Mouse (Mus musculus) cerebellum, adult 9-10 months (tissue): ENCODE data around the gene Cars2.
"Not testable (repeated sequence)": the region's sequence is repeated elsewhere in the genome, so short reads cannot be mapped to it uniquely, and the experiment has no call there.

ENCODE experiments used
- DNase-seq: peaks from one replicate; pipeline ENCODE4 v3.0.0; 2022

Gene Cars2

DNA sequence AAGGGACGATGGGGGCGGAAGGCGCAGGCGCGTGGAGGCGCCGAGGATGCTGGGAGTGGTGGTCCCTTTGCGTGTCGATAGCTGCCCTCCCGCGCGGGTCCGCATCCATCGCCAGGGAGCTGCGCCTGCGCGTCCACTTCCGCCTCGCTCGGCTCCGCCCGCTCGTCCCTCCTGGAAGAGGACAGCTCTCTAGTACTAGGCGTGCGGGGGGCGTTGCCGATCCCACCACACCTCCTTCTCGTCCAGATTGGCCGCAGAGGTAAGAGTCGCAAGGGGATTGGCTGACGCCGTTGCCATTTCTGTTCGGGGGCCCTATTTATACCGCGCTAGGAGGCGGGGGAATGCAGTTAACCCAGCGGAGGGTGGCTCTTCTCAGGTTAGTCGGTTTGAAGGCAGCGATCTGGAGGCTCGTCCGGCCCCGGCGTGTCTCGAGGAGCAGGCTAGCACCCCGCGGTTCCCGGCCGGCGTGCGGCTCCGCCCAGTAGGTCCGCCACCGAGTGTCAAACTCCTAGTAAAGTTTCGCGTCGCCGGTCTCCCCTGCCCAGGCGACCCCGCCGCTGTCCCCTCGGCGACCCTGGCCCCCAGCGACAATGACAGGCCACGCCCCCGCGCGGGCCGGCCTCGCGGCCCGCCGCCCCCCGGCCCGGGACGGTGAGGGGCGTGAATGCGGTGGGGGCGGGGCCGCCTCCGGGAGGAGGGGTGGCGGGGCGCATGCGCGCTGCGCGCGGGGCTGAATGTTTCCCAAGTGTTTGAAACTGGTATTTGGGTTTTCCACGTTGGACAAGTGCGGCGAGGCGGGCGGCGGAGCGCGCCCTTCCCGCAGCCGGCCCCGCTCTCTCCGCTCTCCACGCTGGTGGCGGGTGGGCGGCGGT lies 5.4 kb upstream of the Cars2 start:
- peak; percentile 100 for DNase-seq

DNA sequence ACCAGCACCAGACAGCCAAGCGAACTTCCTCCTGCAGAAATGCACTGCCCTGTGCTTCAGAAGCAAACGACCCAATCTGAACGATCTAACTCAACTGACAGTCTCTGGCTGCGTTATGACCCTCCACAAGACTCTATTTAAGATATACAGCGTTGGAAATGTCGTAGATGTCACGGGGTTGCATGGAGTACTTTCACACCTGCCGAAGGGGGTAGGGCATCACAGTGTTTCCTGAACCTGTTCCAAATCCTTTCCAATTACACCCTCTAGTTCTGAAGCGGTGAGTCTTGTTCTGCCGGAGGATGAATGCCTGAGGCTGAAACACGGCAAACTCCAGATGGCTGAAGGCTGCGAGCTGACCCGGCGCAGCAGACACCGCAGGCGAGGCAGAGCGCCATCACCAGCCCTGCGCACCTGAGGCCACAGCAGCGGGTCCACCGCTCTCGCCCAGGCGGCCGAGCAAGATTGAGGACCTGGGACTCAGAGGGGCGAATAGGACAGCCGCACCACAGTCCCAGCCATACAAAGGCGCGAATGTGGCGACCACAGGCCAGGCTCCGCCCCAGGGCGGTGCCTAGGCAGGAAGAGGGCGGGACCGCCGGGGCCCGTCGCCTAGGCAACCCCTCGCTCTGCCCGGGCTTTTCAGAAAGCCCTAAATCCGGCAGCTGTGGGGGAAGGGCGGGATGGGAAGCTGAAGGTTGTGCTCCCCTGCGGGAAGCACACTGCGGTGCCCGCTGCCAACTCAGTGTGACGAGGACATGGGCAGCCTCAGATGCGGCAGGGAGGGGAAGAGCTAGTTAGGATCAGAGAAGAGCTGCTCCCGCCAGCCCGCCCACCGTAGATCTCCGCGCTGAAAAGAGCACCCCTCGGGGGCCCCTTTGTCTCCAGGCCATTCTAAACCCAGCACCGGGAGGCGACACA lies 4.5 kb upstream of the Cars2 start, which contains the start of gene Ing1:
Gene Ing1 (plus strand): TSS at position 773 of the 921 bp plus-strand sequence.
- peak; percentile 95 for DNase-seq

DNA sequence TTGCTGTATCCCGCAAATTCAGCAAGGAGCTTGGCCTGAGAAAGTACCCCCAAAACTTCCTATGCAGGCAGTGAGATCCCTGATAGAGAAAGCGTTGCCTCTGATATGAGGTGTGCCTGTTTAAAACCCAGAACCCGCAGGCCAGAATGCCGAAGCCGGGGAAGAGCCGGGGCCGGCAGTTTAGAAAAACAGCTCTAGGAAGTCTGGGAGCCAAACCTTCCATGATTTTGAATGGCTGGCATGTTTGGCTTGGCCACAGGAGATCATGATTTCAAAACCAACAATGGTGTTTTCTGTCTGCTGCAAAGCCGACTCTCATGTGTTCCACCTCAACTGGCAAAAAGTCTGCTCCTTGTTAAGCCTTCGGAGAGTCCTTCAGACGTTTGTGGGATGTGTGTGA lies 1.8 kb upstream of the Cars2 start:
- DNase-seq: peak; percentile 31

DNA sequence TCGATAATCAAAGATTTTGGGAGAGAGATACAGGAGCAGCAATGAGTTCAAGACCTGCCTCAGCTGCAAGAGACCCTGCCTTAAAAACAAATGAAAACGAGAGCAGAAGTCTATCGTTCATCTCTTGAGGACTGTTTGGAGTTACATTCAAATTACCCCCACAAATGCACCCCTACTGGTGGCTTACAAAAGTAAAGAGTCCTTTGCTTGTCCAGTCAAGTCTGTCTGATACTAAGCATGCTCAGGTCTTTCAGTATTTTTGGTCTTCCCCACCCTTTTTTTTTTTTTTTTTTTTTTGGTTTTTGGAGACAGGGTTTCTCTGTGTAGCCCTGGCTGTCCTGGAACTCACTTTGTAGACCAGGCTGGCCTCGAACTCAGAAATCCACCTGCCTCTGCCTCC lies 914 bp upstream of the Cars2 start:
- DNase-seq: not testable (repeated sequence)

DNA sequence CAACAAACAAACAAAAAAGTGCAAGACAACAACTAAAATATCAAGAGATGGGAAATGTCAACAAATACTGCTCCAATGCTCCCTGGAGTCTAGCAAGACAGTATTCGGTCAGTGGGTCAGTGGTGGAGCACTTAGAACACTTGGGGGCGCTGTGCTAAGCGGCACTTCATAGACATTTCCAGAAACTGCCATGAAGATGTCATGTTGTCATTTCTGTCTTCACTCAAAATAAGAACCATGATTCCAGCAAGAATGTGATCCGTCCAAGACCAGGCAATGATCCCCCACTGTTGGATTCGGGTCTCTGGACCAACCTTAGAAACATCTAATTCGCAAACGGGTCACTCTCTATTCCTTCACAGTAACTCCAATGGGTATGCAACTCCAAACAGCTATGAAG lies 877 bp downstream of the Cars2 start:
- DNase-seq: peak; percentile 67

DNA sequence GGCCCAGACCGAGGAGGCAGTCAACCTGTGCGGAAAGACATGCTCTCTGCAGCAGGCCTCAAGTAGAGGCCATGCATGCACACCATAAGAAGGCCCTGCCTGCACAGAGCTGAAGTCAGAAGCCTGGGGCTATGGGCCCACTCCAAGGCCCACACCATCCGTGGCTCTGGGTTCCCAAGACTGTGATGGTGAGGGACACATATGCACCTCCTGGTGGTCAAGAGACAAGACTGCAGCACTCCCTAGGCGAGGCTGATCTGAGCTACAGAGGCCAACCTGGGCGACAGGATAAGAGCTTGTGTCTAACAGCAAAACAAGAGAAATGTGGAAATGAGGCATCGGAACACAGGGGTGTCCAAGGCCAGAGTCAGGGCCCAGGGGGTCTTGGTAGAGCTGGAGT lies 3.5 kb downstream of the Cars2 start:
- DNase-seq: no peak

DNA sequence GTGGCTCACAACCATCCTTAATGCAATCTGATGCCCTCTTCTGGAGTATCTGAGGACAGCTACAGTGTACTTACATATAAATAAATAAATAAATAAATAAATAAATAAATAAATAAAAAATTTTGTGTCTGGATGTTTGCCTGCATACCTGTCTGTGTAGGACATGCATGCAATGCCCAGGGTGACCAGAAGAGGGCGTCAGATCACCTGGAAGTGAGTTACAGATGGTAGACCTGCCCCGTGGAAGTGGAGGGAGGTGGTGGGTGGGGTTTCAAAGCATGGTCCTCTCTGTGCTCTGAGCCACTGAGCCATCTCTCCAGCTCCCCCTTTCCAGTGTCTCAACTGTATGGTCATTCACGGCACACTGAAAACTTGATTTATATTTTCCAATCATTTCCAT lies 6.2 kb downstream of the Cars2 start:
- peak; percentile 51 for DNase-seq

DNA sequence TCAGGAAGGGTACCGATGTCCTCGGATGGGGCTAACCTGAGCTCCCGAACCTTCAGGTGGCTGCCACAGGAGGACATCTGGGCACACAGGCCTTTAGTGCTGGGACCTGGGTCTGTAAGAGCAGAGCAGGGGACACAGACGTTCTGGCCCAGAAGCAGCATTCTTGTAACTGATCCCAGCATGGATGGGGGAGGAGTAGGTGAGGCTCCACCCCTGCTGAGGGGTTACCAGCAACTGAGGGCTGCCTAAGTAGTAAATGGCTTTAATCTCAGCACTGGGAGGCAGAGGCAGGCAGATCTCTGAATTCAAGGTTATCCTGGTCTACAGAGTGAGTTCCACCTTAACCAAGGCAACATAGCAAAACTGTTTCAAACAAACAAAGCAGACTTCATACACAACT lies 7.7 kb downstream of the Cars2 start:
- DNase-seq: no peak

DNA sequence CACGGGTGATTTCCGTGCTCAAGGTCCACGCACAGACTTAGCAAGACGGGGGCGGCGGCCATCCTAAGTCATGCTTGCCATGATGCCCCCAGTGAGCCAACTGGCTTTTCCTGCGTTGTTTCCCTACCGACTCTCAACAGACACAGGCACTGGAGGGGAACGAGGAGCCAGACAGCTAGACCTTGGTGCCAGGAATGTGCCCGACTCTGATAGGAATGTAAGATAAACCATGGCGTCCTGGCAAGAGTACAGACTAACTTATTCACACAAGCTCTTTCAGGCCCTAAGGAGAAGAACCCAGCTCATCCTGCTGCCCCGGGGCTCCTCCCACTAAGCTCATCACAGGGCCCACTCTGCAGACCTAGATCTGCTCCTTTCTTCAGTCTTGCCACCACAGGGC lies 8.6 kb downstream of the Cars2 start:
- no peak for DNase-seq

DNA sequence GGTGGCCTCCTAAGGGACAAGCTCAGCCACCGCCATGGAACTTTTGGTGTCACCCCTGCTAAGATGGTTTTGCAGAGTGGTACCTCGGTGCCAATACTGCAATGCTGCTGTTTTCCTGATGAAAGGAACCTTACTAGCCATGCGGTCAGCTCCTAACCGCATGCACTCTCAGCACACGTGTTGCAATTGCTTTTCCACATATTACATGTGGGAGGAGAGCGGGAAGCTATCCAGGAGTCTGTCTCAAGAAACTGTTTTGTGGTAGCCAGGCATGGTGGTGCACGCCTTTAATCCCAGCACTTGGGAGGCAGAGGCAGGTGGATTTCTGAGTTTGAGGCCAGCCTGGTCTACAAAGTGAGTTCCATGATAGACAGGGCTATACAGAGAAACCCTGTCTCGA lies 10.4 kb downstream of the Cars2 start:
- DNase-seq: no peak

DNA sequence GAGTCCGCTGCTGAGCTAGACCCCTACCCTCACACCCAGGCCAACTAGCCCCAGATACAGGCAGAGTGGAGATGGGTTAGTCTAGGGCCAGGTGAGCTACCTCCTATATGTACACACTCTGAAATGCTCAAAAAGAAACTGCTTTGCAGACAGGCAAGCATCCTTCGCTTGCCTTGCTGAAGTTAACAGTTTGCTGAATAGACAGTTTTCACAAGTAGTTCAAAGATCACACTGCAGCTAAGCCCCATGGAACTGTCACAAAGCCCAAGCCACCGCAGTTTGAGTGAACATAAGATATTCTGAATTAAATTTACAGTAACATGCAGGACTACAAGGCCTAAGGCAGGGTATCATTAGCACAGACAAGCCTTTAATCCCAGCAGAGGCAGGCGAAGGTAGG lies 11.5 kb downstream of the Cars2 start:
- no peak for DNase-seq

DNA sequence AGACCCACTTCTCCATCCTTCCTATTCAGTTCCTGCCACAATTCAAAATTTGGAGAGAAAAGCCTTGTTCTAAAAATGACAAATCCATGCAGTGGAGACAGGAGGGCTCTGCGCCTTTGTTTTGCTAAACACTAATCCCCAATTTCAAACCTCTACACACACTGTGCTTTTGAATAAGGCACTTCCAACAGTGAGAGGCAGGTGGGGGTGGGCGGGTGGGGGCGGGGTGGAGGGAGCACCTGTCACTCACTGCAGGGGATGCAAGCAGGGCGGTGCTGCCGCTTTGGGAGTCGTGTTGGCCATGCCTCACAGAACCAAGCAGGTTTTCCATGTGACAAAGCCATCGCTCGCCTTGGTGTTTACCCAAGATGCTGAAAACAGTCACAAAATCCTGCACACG lies 16.1 kb downstream of the Cars2 start:
- DNase-seq: no peak

DNA sequence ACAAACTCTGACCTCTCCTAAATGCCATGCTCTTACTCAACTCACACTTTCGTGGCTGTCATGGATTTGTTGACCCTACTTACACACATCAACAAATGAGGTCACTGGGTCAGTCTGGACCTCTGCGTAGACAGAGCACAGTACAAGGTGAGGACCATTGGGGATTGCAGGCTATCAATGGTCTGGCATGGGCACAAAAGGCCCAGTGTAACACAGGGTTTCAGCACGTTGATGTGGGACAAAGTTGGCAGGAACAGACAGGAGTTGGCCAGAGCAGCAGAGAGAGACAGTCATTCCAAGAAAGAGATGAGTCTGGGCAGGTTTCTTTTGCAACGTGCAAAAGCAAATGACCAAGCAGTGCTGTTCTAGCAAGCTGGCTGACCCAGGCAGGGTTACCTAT lies 19.7 kb downstream of the Cars2 start:
- DNase-seq: no peak

DNA sequence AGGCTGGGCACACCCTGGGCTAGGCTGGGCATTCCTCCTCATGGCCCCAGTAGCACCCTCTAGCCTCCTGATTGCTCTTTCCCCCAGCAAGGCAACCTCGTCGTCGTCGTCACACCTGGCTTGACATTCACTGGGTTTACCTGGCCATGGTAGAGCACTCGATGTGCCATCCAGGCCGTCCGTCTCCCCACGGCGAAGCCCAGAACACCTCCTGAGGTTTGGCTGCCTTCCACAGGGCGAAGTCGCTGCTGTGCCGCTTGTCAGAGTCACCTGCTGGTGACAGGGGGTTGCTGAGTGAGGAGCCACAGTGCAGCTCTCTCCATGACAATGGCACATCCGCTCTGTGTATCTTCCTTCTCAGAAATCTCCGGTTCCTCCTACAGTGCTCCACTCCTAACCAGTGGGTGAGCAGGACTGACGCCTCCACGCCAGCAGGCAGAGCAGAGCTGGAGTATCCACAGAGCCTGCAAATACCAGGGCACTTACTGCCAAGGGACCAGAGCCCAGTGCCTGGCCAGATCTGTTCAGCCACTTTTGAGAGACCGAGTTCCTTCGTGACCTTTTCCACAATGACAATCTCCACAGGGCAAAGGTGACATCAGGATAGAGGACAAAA lies 20.3 kb downstream of the Cars2 start:
- DNase-seq: no peak

DNA sequence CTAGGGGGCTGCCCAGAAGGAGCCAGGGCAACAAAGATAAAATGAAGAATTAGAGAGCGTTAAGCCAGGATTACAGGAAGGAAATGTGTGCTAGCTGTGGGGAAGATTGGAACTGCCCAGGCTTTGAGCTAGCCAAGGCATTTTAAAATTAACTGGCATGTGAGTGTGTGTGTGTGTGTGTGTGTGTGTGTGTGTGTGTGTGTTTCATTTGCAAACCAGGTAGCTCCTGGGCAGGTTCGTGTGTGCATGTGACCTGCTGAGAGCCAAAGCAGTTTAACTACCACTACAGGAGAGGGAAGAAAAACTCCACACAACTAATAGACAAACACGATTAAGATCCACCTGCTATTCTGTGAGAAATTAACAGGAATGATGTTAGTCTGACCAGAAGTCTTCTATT lies 27.3 kb downstream of the Cars2 start:
- DNase-seq: no peak

DNA sequence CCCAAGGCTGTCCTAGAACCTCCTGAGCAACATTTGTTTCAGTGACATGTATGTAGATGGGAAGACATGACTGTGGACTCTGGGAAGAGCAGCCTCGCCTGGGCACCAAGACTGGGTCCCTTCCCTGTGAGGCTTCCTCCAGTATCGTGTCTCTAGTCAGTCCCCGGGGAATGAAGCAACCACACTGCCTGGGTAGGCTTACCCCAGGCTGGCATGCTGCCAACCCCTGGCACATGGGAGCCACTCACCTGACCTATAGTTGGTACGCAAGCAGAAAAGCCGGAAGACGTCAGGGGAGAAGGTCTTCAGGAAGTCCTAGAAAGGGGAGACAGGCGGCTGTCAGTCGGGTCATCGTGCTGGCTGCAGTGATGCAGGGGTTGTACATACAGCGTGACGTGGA lies 31.9 kb downstream of the Cars2 start:
- DNase-seq: no peak

DNA sequence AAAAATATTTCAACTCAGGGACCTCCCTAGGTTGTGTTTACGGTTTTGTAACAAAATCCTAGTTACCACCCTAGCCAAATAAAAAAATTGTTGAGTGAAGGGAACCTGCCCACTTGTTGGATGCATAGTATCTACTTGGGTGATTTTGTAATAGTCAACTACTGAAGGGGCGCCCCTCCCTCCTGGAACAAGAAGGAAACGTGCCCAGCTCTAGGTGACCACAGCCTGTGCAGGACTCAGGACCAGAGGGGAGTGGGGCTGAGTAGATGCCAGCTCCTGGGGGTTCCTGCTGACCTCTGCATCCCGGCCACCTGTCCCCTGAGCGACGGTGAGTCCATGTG lies 32.6 kb downstream of the Cars2 start:
- no peak for DNase-seq

DNA sequence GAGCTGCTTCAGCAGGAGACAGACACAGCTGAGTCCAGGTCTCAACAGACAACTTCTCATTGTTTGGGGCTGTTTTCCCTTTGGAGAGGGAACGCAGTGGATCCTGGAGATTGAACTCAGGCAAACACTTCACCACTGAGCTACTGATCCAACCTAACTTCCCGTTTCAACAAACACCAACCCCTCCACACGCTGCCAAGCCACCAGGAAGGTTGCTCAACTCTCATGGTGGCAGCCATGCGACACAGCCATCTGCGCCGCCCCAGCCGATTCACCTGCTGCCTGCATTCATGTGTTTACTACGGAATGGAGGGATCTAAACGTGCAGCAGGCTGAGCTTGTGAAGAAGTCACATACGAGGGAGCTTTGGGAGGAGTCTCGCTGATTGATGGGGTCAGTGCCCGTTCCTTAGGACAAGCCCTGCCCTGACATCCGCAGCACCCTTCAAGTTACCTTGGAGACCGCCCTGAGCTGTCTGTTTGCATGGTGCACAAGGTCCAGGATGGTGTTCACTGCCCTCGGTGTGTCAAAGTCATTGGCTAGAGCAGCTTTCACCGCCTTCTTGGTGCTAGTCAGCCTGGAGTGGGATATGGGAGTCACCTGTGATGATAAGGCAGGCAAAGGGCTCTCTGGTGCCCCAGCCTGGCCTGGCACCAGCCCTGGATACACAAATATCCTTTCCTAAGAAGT lies 33.1 kb downstream of the Cars2 start:
- DNase-seq: no peak

DNA sequence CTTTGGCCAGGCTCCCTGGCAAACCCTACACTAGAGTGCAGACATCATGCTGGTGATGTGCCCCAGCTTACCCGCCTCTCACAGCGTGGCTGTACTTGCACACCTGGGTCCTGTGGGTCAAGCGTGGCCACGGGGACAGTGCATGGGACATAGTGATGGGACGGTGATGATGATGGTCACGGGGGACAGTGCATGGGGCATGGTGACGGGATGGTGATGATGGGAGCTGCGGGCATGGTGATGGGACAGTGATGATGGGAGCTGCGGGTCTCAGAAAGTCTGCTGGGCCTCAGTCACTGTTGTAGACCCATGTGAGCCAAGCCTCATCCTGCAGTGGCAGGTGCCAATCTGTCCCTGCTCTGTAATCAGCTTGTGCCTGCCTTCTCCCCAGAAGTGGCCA lies 34.3 kb downstream of the Cars2 start:
- DNase-seq: no peak

DNA sequence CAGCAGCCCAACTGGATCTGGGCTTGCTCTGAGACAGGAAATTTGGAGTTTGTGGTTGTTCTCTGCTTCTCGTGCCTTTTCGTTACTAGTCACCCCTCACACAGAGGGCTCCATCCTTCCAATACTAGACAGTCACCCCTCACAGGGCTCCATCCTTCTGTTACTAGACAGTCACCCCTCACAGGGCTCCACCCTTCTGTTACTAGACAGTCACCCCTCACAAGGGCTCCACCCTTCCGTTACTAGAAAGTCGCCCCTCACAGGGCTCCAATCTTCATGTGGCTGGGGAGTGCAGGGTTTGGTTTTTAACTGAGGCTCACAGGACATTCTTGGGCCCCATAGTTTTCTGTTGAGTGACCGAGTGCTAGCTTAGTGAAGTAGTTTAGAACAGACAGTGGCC lies 37.3 kb downstream of the Cars2 start:
- DNase-seq: no peak

DNA sequence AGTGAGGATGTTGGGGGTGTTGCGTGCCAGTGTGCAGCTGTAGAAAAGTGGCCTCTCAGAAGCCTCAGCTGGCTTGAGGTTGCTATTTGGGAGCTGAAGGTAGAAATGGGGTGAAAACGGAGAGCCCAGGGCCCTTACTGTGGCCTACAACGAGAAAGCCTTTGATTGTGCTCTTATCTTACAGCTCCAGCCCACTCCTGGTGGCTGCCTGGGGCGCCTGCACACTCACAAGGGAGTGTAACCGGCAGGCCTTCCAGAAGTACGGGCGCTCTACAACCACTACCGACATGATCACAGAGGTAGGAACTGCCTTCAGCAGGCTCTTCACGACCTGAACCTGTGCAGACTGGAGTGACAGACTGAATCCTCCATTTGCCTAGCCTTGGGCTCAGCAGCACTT lies 37.9 kb downstream of the Cars2 start:
- DNase-seq: no peak

DNA sequence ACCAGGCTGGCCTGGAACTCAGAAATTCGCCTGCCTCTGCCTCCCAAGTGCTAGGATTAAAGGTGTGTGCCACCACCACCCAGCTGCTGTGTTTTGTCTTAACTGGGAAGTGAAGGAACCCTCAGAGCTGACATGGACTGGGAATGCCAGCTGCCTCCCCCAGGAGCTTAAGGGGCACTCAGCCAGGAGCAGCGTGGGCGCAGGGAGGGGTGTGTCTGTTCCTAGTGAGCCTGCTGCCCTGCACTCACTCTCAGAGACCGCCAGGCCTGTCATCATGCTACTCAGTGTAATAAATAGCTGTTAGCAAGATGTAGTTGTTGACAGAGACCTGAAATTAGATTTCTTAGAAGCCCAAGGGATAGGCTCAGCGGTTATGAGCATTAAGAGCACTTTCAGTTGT lies 39.6 kb downstream of the Cars2 start:
- no peak for DNase-seq

DNA sequence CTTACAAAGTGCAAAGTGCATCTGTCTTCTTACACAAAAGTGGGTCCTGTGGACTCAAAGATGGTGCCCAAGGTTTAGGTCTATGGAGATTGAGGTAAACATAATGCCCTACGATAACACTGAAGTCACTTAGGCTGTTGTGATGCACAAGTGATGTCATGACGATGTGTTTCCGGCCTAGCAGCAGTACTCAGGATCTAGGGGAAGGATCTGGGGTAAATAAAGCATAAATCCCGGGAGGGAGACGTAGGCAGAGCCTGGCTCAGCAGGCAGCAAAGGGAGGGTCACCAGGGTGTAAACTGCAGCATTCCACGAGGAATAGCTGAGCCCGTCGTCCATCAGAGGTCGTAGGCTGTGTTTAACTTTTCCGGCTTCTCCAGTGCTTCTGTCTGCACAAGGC lies 41.7 kb downstream of the Cars2 start:
- no peak for DNase-seq
